In genomic region chr3:152668239-152668638, GRCm38 (mm10) we compare ENCODE assay signal across 8 mouse cellular contexts. TPM values are rescaled to one million over a fixed set of nuclear protein-coding genes. Genes with fewer than 3 reads are reported as not detected.
A peak's percentile ranks its signal among the peaks of the same experiment; 100 is the strongest.
DNase-seq lines count a peak whose midpoint lies in the region; ATAC-seq and TF ChIP-seq lines count a peak whose summit lies in the region.

Gene Ak5 (minus strand): TSS chr3:152668360.

- H3K27ac ChIP-seq in left cerebral cortex, adult 2 months: peak within 1 kb of the TSS; percentile 89
- H3K27ac ChIP-seq in forebrain, embryonic 10.5 days: peak within 1 kb of the TSS; percentile 73
- H3K27ac ChIP-seq in neural tube, embryonic 12.5 days: no peak within 1 kb of the TSS

- peaks cover 15% of the 10 kb centered on the region for H3K4me1 ChIP-seq in forebrain, embryonic 10.5 days
- H3K4me1 ChIP-seq in neural tube, embryonic 12.5 days: peaks cover 9% of the 10 kb centered on the region

- peaks cover 65% of the 10 kb centered on the region for H3K27me3 ChIP-seq in forebrain, embryonic 10.5 days (ENCODE audit: poor library complexity, severe bottlenecking)
- peaks cover 33% of the 10 kb centered on the region for H3K27me3 ChIP-seq in neural tube, embryonic 12.5 days (replicated peaks)

- no peak for TF ChIP-seq CTCF in left cerebral cortex, adult 2 months (IDR thresholded peaks at IDR 0.05)

- DNase-seq in left cerebral cortex, adult 2 months (ENCODE audit: extremely low spot score in 1 of 2, low spot score in 2 of 2): no peak
- no peak for DNase-seq in left cerebral cortex, adult 11 months (ENCODE audit: low spot score)
- no peak for DNase-seq in forebrain, embryonic 10.5 days (ENCODE audit: extremely low spot score, low spot score)
- no peak for DNase-seq in left cerebral cortex, adult 8-10 months (ENCODE audit: low spot score in 2 of 2)
- no peak for DNase-seq in embryo, embryonic 10 days (ENCODE audit: low spot score)
- DNase-seq in cerebellum, adult 8-10 months: no peak
- DNase-seq in gastrocnemius, postnatal 10 days: no peak

- H3K9ac ChIP-seq in neural tube, embryonic 12.5 days: peak within 1 kb of the TSS; percentile 60

- H3K4me3 ChIP-seq in left cerebral cortex, adult 2 months: peak within 1 kb of the TSS; percentile 63
- H3K4me3 ChIP-seq in forebrain, embryonic 10.5 days: peak within 1 kb of the TSS; percentile 68
- H3K4me3 ChIP-seq in neural tube, embryonic 12.5 days: peak within 1 kb of the TSS; percentile 58

- intact Hi-C loops in left cerebral cortex, adult 2 months (cut with DNase I): loop anchor here (5.0 kb wide), 3 partner anchors 44 to 191 kb away; partner anchors contain the start of gene Pigk

- WGBS in forebrain, embryonic 10.5 days: 10% methylated on average over 5 of the region's 5 CpGs
- WGBS in neural tube, embryonic 12.5 days: 6% methylated on average over 4 of the region's 5 CpGs

- no peaks in the 10 kb centered on the region for H3K36me3 ChIP-seq in forebrain, embryonic 10.5 days (replicated peaks)
- no peaks in the 10 kb centered on the region for H3K36me3 ChIP-seq in neural tube, embryonic 12.5 days

- peak; percentile 65 for ATAC-seq in neural tube, embryonic 12.5 days (ENCODE audit: low FRiP score, low read depth)

- H3K4me2 ChIP-seq in neural tube, embryonic 12.5 days (replicated peaks): peak within 1 kb of the TSS; percentile 99

- no peaks in the 10 kb centered on the region for H3K9me3 ChIP-seq in forebrain, embryonic 10.5 days
- H3K9me3 ChIP-seq in neural tube, embryonic 12.5 days: no peaks in the 10 kb centered on the region

RNA-seq across cellular contexts. Expression of gene Ak5, which starts in this region (rescaled TPM):
- total RNA-seq in left cerebral cortex, adult 2 months (2021): 100 to 1,000 TPM; 139 to 148 TPM
- polyA plus RNA-seq in forebrain, embryonic 10.5 days (2016; fragmentation: Nextera tagmentation; extraction: Ambion mirVana): 0.41 and 0.44 TPM in 2 replicates
- total RNA-seq in left cerebral cortex, adult 8-10 months (2022): 100 to 1,000 TPM; 126 to 145 (median 135) TPM
- polyA plus RNA-seq in neural tube, embryonic 12.5 days (2016; fragmentation: Nextera tagmentation; extraction: Ambion mirVana): 1.5 and 2.4 TPM in 2 replicates
- total RNA-seq in gastrocnemius, postnatal 10 days (2021): 1 to 10 TPM; 1.7 to 5.3 TPM

Comparison
In these comparisons a context has a peak if more than half of its experiments do, and no peak if none do; other contexts are left out.
1. RNA of gene Ak5 (total RNA-seq): 139 to 148 TPM in left cerebral cortex, adult 2 months and 126 to 145 TPM in left cerebral cortex, adult 8-10 months; 1.7 to 5.3 TPM in gastrocnemius, postnatal 10 days; every median in the first group is over 10 times any median in the second.
2. Peak in every context shown above with its lines, with median percentiles within 50 percentile points of each other: H3K4me3 ChIP-seq.